Mouse (Mus musculus) megakaryocyte, embryonic 14.5 days (primary cell): Measurements from ENCODE around the gene Sorl1.

Source experiments
- FLI1 ChIP-seq: IDR thresholded peaks from 2 replicates; pipeline ENCODE4 v1.6.1; 2012; ENCODE audit warnings: low read length, inconsistent platforms, mixed read lengths
- GATA1 ChIP-seq: IDR thresholded peaks from 3 replicates; pipeline ENCODE4 v1.6.1; 2012; ENCODE audit warnings: mixed read lengths, low read length, inconsistent platforms, borderline replicate concordance

DNA sequence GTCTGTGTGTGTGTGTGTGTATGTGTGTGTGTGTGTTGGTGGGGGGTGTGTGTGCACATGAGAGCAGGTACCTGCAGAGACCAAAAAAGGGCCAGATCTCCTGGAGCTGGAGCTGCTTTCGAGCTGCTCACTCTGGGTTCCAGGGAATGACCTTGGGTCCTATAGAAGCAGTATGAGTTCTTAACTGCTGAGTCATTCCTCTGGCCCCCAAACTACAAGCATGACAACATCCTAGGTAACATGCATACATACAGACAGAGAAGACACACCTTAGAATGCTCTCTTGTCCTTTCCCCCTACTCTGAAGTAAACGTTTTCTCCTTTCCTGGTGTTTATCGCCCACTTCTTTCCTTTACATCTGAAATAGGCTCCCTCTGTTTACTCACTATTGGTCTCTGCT, 32.5 kb upstream of the Sorl1 start:
- TF ChIP-seq FLI1 (no peak), GATA1 (no peak)
